Mouse (Mus musculus) adrenal gland (tissue): ENCODE results near the gene Nip7.
"Not testable (repeated sequence)": the region's sequence is repeated elsewhere in the genome, so short reads cannot be mapped to it uniquely, and the experiment has no call there.

Experiments
- intact Hi-C: fragments of 180-260 bp; cut with DNase I; formaldehyde crosslinking; loops from one replicate; pipeline ENCODE4 v1.15.1; 2025

Gene Nip7

DNA sequence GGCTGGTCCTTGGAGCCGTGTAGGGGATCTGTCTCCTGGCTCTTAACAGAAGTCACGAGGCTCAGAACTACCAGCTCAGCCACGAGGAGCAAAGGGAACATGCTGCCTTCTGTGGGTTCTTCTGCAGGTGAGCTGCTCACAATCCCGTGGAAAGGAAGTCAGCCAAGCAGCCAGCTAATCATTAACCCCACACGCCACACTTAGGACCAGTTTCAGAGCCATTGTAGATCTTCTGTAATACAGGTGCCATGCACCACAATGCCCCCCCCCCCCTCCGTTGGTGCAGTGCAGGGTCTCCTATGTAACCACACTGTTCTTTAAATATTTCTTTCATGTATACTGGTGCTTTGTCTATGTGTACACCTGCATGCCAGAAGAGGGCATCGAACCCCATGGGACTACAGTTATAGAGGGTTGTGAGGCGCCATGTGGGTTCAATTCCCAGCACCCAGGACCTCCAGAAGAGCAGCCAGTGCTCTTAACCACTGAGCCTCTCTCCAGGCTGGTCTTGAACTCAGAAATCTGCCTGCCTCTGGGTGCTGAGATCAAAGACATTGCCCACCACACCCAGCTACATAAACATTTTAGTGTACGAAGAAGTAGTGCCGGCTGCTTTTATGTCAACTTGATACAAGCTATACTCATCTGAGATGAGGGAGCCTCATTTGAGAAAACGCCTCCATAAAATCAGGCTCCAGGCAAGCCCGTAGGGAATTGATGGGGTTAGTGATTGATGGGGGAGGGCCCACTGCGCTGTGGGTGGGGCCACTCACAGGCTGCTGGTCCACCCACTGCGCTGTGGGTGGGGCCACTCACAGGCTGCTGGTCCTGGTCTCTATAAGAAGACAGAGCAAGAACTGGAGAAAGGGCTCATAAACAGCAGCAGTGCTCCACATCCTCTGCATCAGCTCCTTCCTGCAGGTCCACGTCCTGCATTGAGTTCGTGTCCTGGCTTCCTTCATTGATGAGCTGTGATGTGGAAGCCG is 9.1 kb downstream of the Nip7 start, which contains the start of gene Tmed6:
Tmed6 (minus strand) TSS at position 134 of the 986 bp plus-strand sequence.
- intact Hi-C loops = no loop called here

DNA sequence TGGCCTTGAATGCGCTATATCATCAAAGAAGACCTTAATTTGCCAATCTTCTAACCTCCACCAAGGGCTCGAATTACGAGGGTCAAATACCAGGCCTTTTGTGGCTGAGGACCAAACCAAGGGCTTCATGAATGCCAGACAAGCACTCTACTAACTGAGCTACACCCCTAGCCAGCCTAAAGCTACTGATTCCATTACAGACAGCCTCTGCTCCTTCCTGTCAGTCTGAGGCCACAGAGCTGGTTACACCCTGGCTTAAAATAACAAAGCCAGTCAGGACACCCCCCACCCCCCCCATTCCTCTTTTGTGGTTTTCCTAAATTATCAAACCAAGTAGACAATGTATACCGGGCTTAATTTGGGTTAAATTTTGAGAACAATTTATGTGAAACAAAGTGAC is 17.0 kb downstream of the Nip7 start:
- intact Hi-C loops = no loop called here

DNA sequence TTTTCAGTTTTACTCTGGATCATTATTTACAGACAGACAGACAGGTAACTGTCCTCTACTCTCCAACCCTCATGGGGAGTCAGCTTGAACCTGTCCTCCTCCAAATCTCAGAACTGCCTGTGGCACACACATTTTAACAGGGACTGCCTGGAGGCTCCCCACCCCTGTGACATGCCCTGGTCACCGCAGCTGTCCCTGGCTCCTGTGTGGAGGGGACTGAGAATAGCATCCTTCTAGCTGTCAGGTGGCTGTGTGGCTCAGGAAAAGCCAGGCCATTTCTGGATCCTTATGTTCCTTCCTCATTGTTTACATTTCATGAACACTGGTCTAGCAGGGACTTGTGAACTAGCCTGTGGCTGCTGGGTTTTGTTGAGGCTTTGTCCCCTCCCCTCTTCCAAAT is 17.5 kb downstream of the Nip7 start:
- intact Hi-C loops = no loop called here

DNA sequence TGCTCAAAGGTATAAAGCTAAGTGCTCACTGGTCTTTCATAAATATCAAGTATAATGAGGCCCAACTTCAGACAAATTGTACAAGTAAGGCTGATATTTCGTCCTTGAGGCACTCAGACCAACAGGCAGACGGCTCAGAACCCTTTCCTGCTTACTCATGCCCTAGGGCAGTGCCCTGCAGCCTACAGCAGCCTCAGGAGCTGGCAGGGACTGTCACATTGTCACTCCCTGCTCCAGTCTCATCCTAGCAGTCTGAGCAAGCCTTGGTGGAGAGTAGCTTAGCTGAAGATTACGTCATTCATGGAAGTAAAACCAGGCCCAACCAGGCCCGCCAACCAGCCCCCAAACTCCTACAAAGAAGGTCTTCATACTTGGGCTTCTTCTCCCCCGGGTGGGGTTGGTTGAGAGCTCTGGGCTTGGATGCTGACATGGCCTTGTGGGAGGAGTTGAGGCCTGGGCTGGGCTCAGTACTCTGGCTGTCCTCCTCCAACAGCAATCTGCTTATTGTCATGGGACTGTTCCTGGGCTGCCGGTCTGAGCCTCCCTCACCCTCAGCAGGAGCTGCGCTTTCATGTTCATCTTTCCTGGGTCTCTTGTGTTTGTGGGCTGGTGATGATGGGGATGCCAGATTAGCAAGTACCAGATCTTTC is 19.7 kb downstream of the Nip7 start:
- intact Hi-C loops = no loop called here

DNA sequence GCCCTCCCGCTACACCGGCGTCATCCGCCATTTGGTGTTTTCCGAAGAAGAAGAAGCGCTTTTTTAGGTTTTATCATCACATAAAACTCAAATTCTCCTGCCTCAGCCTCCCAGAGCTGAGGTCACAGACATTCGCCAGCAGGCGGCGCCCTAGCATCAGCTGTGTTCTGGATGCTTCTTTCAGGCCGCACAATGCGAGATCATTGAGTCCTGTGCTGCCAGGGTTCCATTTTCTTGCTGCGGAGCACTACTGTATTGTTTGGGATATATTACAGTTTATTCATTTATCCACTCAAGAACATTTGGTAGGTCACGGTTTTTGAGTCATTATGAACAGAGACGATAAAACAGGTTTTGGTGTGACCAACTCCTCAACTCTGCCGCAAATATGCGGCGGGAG is 28.7 kb downstream of the Nip7 start:
- intact Hi-C loops = no loop called here

DNA sequence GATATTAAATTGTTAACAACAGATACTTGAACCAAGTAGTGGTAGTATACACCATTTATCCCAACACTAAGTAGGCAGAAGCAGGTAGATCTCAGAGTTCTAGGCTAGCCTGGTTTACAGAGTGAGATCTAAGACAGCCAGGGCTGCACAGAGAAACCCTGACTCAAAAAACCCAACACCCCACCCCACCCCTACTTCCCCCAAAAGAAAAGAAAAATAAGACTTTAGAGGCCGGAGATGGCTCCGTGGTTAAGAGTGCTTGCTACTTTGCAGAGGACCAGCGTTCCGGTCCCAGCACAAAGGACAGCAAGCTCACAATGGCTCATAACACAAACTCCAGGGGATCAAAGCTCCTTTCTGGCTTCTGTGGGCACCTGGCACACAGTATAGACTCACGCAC is 29.3 kb downstream of the Nip7 start:
- intact Hi-C loops = no loop called here

DNA sequence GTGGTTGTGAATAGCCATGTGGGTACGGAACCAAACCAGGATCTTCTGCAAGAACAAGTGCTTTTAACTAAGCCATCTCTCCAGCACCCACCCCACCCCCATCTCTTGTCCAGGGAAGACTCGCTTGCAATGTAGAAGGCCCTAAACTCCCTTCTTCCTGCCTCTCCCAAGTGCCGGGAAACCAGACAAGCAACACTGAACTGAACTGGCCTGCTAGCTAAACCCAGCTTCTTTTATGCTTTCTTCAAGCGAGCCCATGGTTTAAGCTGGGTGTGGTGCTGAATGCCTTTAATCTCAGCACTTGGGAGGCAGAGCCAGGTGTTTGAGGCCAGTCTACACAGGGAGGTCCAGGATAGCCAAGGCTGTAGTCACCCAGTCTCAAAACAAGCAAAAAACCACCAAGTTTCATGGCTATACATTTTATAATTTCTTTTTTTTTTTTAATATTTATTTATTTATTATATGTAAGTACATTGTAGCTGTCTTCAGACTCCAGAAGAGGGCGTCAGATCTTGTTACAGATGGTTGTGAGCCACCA is 31.9 kb downstream of the Nip7 start:
- intact Hi-C loops = no loop called here

DNA sequence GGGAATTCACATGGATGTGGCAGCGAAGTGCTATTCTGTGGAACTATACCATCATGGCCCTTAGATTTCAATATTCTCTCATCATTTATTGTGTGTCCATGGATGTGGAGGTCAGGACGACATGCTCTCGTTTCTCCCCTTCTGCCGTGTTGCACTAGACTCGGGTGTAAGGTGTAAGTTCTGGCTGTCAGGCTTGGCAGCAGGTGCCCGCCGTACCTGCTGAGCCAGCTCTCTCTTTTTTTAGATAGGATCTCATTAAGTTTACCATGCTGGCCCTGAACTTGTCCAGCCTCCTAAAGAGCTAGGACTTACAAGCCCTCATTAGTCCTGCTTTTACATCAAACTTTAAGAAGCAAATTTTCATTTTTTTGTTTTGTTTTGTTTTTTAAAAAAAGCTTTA is 33.9 kb downstream of the Nip7 start:
- intact Hi-C loops = no loop called here

DNA sequence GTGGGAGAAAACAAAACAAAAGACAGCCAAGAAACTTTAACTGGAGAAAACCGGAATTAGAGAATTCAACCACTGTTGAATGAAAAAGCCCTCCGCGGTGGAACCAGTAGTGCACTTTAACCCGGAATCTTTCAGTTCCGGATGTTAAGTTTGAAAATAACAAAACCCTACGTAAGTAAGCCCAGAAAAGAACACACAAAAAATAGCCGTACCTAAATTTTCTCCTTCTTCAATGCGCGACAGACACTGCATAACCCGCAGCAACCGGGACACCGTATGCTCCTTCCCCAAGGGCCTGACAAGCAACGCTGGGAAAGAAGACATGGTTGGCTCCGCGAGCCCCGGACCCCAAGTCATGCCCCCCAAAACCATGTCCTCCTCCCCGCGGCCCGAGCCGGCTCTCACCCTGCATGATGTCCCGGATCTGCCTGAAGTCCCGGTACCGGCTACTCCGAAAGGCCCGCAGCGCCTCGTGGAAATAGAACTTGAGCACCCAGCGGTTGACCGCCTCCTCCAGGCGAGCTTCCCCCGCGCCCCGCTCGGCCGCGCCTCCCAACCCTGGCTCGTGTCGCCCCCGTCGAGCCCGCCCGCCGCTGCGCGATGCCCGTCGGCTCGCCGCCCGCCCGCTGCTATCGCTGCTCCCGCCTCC is 39.2 kb downstream of the Nip7 start:
- intact Hi-C loops = loop anchor here (5.0 kb wide), 1 partner anchor 39 kb away; the partner anchor contains the start of genes Cog8 and Nip7

DNA sequence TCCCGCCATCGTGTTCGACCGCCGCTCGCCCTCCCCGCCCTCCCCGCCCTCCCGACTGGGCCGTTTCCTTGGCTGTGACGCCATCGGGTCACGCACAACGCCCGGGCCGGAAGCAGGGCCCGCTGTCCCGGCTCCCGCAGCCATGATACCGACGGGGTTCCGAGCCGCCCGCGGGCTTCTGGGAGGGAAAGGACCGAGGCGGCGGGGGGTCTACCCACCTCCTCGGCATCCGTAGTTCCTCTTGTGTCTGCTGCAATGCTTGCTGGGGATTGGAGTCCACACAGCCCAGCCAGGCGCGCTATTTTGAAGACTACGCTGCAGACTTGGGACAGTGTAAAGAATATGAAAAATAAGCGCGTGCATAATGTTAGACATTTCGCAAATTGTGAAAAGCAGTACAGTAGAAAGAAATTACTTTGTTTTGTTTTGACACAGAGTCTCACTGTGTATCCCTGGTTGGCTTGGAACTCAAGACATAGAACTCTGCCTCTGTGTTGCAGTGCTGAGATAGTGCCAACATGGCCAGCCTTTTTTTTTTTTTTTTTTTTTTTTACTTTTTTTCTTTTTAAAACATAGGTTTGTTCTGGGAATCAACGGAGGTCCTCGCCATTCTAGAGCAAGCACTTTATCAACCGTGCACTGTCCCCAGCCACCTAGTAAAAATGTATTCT is 39.8 kb downstream of the Nip7 start, which contains the start of gene Terf2:
Terf2 (minus strand) TSS at position 182 of the 671 bp plus-strand sequence.
- intact Hi-C loops = loop anchor here (5.0 kb wide), 1 partner anchor 39 kb away; the partner anchor contains the start of genes Cog8 and Nip7

DNA sequence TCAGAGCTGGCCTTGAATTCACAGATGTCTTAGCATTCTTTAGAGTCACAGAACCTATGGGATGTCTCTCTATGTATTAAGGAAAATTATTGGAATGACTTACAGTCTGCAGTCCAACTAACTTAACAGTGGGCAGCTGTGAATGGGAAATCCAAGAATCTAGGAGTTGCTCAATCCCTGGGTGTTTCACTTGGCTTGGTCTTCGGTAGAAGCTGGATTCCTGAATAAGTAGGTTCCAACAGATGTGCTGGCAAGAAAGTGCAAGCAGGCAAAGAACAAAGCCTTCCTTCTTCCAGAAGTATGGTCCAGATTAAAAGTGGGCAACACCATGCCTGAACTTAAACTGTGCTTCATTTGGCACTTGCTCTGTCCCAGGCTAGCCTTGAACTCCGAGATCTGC is 44.0 kb downstream of the Nip7 start:
- intact Hi-C loops = no loop called here

DNA sequence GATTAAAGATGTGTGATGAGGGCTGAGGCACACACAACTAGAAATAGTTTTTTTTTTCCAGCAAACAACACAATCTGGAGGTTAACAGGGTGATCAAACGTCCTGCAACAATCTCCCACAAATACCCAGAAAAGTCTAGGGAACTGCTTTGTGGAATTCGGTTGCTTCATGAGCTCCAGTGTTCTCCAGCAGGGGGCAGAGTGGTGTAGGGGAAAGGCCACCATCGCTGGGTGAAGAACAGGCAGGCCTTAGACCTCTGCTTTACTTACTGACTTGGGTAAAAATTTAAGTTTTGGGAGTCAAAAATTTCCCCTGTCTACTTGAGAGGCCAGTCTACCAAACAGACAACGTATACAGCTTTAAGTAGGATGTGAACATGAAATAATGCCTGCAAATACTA is 47.9 kb downstream of the Nip7 start:
- intact Hi-C loops = no loop called here

DNA sequence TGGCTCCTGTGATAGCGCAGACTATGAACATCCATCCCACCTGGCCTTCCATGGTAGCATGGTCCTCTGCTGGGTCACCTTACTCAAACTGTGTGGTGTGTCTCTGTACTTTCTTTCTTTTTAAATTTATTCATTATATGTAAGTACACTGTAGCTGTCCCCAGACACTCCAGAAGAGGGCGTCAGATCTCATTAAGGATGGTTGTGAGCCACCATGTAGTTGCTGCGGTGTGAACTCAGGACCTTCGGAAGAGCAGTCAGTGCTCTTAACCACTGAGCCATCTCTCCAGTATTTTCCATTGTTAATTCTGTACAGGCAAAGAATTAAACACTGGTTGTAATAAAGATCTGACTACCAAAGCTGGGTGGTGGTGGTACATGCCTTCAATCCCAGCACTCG is 51.4 kb downstream of the Nip7 start:
- intact Hi-C loops = not testable (repeated sequence)

DNA sequence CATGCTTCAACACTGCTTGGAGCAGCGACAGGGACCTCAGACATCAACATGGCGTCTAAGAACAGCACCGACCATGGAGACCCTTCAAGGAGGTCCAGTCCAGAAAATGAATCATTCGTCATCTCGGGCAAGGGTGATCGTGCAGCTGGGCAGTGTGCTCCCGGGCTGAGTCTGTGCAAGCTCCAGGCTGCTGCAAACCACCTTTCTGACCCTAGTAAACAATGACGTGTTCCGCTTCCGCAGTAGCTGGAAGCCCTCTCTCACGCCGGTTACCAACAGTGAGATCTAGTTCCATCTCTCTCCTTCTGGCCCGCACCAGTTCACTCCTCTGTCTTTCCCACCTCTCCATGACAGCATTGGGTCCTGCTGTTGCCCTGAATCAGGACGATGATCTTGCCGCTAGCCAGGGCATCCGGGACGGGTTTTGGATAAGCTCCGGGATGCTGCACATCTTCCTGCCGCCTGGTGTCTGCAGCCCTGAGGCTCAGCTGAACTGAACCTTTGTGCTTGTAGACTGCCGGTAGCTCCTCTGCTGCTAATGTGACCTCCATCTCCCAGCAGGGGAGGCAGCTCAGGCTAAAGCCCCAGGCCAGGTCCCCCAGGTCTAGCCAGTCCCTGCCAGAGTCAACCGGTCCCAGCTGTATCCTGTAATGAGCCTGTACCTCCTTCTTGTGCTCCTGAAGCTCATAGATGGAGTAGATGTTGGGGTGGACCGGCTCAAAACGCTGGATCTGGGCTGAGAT is 52.5 kb downstream of the Nip7 start:
- intact Hi-C loops = no loop called here

DNA sequence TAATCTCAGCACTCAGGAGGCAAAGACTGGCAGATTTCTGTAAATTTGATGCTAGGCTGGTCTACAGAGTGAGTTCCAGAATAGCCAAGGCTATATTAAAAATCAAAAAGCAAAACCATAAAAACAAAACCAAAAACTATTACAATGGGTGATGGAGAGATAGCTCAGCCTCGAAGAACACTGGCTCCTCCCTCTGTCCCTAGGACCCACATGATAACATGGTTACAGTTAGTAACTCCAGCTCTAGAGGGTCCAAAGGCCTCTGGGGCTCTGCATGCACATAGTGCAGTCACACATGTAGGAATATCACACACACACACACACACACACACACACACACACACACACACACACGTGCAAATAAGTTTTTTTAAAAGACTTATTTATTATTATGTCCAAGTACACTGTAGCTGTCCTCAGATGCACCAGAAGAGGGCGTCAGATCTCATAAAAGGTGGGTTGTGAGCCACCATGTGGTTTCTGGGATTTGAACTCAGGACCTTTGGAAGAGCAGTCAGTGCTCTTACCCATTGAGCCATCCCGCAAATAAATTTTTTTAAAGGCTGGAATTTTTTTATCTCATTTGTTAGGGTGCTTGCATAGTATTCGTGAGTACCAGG is 53.2 kb downstream of the Nip7 start:
- intact Hi-C loops = loop anchor here (5.0 kb wide), 1 partner anchor 72 kb away; no protein-coding TSS in a partner anchor
